Mouse (Mus musculus): ENCODE measurements at regions not wholly inside any gene's neighbourhood (a gene's known extent, or its start where the extent isn't known, plus 50 kb on each side); places are given as distances from the start of the nearest gene placed in this dataset.

DNA sequence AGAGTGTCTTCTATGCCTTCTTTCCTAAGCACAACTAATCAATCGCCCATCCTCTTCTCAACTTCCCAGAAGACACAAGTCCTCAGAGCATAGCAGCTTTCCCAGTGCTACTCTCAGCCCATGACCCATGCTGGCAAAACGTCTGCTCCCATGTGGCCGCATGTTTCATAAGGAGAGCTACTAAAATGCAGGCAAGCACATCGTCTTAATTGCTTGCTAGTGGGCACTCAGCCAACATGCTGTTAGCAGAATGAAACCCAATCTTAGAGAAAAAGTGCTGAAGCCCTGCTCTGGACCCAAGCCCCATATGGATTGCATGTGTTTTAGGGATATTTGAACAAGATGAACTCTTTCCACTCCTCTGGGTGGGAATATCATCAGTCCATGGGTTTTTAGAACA lies 1348.2 kb upstream of the Zeb2 start:
- TF ChIP-seq CTCF (conservative IDR thresholded peaks at IDR 0.05; ENCODE audit: insufficient read depth, insufficient read length, low read depth, low read length): no peak
- no peak for TF ChIP-seq POLR2A (IDR thresholded peaks at IDR 0.05; ENCODE audit: low read depth, low read length)

Data from kidney, adult 2 months (tissue).